ENCODE assay signal across 10 mouse cellular contexts in genomic region chr15:97407496-97408454, GRCm38 (mm10).
DNase-seq lines count a peak whose midpoint lies in the region; ATAC-seq lines count a peak whose summit lies in the region.
"Had no signal": no experiment of that assay in that cellular context is flagged by ENCODE, and none has a peak within 500 bp of the region (broad histone marks: within the 10 kb centered on the region; RNA-seq: fewer than 3 reads in every experiment).

No protein-coding gene starts in this region.

- no peak for ATAC-seq in forebrain, embryonic 15.5 days (replicated peaks)
- ATAC-seq: midbrain, embryonic 13.5 days had no signal

- H3K4me2 ChIP-seq in forebrain, embryonic 15.5 days (replicated peaks), result no peak overlapping the region
- H3K4me2 ChIP-seq: forebrain, embryonic 12.5 days; midbrain, embryonic 13.5 days had no signal

- no peaks in the 10 kb centered on the region for H3K9me3 ChIP-seq in forebrain, embryonic 15.5 days
- H3K9me3 ChIP-seq: midbrain, embryonic 13.5 days had no signal

- no peak overlapping the region for H3K27ac ChIP-seq in forebrain, embryonic 15.5 days (replicated peaks)
- H3K27ac ChIP-seq: forebrain, embryonic 12.5 days; midbrain, embryonic 13.5 days had no signal

- no peak overlapping the region for H3K9ac ChIP-seq in forebrain, embryonic 15.5 days (replicated peaks)
- H3K9ac ChIP-seq: forebrain, embryonic 12.5 days; midbrain, embryonic 13.5 days had no signal

- intact Hi-C loops in left cerebral cortex, postnatal 4 days (cut with DNase I), result no loop called here

- H3K27me3 ChIP-seq in forebrain, embryonic 15.5 days, result no peaks in the 10 kb centered on the region
- H3K27me3 ChIP-seq: forebrain, embryonic 12.5 days; midbrain, embryonic 13.5 days had no signal

- H3K36me3 ChIP-seq in forebrain, embryonic 15.5 days, result no peaks in the 10 kb centered on the region
- H3K36me3 ChIP-seq: forebrain, embryonic 12.5 days; midbrain, embryonic 13.5 days had no signal

- no peaks in the 10 kb centered on the region for H3K4me1 ChIP-seq in forebrain, embryonic 15.5 days
- H3K4me1 ChIP-seq: forebrain, embryonic 12.5 days; midbrain, embryonic 13.5 days had no signal

- 69% methylated on average over 17 of the region's 17 CpGs for WGBS in forebrain, embryonic 15.5 days

- no peak overlapping the region for H3K4me3 ChIP-seq in forebrain, embryonic 15.5 days
- H3K4me3 ChIP-seq: forebrain, embryonic 12.5 days; midbrain, embryonic 13.5 days had no signal

- DNase-seq in adrenal gland, postnatal 14 days, result peak; percentile 31
- no peak for DNase-seq in adrenal gland, postnatal 25 days
- peak; percentile 29 to 47 for DNase-seq in left cerebral cortex, adult 18-20 months (ENCODE audit: low spot score in 2 of 2)
- no peak for DNase-seq in left cerebral cortex, postnatal 4 days
- DNase-seq in gastrocnemius, postnatal 25 days, result peak; percentile 10
- peak; percentile 9 for DNase-seq in right cerebral cortex, postnatal 4 days
- no peak for DNase-seq in Muller cell, postnatal 12 days (ENCODE audit: inconsistent ontology term)

Comparison
In these comparisons a context has a peak if more than half of its experiments do, and no peak if none do; other contexts are left out.
1. DNase-seq: peak in adrenal gland, postnatal 14 days (single experiment), left cerebral cortex, adult 18-20 months (2 of 2), gastrocnemius, postnatal 25 days (single experiment) and right cerebral cortex, postnatal 4 days (single experiment); none in adrenal gland, postnatal 25 days (single experiment), left cerebral cortex, postnatal 4 days (single experiment) and Muller cell, postnatal 12 days (single experiment).